Mouse (Mus musculus) G1E-ER4 (cell line): ENCODE measurements around the gene Rab3ip. TPM values are rescaled to one million over a fixed set of nuclear protein-coding genes. Genes with fewer than 3 reads are reported as not detected.

ENCODE experiments used
- GATA1 ChIP-seq: IDR thresholded peaks from one replicate; pipeline ENCODE4 v1.8.0; 2012; ENCODE audit warnings: low read length, inconsistent platforms
- polyA plus RNA-seq: library from polyadenylated mRNA; stranded (reverse); fragments of >175 nt; gene quantifications from 2 replicates; pipeline ENCODE4 v1.2.3, GENCODE M21; 2012

Gene Rab3ip
- polyA plus RNA-seq, 1 experiment = 21.2 TPM

- no peak for TF ChIP-seq GATA1
Observed at GRCm38 (mm10) chr10:116871329-116872015, 79.1 kb downstream of the Rab3ip start.

- no peak for TF ChIP-seq GATA1
Observed at GRCm38 (mm10) chr10:116870819-116871218, 79.8 kb downstream of the Rab3ip start.

Other genes starting within 250 kb of the Rab3ip start
- not detected in 2 replicates for gene Myrfl, start 53.9 kb downstream of the Rab3ip start, polyA plus RNA-seq
- gene Gm10271, start 21.8 kb upstream of the Rab3ip start, polyA plus RNA-seq = not detected in 2 replicates
- not detected in 2 replicates for gene Best3, start 35.5 kb upstream of the Rab3ip start, polyA plus RNA-seq
- gene Lrrc10, start 94.6 kb upstream of the Rab3ip start, polyA plus RNA-seq = 0.06 and 0.15 TPM in 2 replicates
- 17.6 and 25.9 TPM in 2 replicates for gene Cct2, start 113.0 kb upstream of the Rab3ip start, polyA plus RNA-seq
- gene Frs2, start 197.8 kb upstream of the Rab3ip start, polyA plus RNA-seq = 13.3 and 20.7 TPM in 2 replicates